Mouse (Mus musculus): ENCODE measurements around the gene Rnf157. TPM values are rescaled to one million over a fixed set of nuclear protein-coding genes. Genes with fewer than 3 reads are reported as not detected.

Gene Rnf157
- polyA plus RNA-seq, 1 experiment from 2014 or later, result 16.8 TPM

DNA sequence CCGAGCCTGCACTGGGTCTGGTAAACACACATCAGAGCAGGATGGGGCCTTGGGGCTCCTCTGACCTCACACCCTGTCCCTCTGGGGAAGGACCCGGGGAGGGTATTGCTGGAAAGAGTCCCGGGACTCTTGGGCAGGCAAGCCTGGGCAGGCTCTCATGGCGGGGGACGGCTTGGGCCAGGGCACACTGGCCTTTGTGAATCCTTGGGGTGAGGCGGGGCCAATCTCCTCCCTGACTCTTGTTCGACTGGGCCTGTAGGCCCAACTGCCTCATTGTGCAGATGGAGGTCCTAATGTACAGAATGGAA lies 82.7 kb downstream of the Rnf157 start:
- H3K27ac ChIP-seq (ENCODE audit: low read depth), result no peak overlapping the region
- peaks cover 25% of the 10 kb centered on the region for H3K27me3 ChIP-seq (ENCODE audit: insufficient read depth, low read length)
- H3K4me1 ChIP-seq (ENCODE audit: insufficient read depth), result peaks cover 6% of the 10 kb centered on the region; the same call in 1 of the 2 replicates
- ATAC-seq (ENCODE audit: insufficient read depth) (no peak), DNase-seq (no peak)
- H3K4me2 ChIP-seq, result no peak overlapping the region
- no peak overlapping the region for H3K9ac ChIP-seq
- no peaks in the 10 kb centered on the region for H3K36me3 ChIP-seq (ENCODE audit: insufficient read depth)
- no peak for TF ChIP-seq CTCF (IDR thresholded peaks at IDR 0.05; ENCODE audit: low read depth)
- 64% methylated on average over 7 of the region's 7 CpGs for WGBS
- H3K9me3 ChIP-seq (ENCODE audit: low read depth, low read length), result no peaks in the 10 kb centered on the region
- H3K4me3 ChIP-seq (ENCODE audit: low read depth, low read length), result no peak overlapping the region

DNA sequence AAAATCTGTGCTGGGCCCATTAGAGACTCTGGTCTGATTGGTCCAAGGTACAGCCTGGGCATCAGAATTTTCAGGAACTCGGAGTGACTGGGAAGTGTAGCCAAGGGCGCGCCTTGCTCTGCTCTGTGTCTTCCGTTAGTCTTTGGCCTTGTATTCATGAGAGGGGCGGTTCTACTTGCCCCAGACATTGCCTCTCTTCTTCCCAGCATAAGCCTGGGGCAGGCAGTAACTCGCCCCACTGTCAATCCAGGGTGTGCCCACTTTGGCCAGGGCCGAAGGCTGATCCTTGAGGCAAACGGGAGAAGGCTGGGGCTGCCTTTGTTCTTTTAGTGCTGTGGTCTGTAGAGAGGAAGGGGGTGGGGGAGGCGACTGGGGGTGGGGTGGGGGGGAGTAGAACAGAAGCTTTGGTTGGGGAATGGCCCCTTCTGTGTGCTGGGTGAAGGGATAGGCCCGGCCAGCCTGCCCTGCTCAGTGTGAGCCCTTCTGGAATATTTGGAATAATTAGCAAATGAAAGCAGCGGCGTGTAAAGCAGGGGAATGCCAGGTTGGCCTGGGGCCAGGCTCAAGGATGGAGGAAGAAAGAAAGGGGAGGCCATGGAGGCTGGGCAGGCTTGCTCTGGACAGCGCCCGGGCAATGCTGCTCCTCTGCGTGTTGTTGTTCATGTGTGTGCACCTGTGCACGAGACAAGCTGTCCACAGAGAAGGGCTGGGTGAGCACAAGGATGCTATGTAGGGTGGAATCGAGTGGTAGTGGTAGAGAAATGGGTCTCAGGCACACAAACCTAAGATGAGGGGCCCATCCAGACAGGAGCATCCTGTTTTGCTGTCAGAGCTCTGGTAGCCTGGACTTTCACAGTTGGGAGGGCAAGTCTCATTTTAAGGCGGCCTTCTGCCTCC lies 83.3 kb downstream of the Rnf157 start:
- Histone ChIP-seq H3K9ac (peak overlapping the region; percentile 34; the same call in 1 of the 2 replicates), H3K4me1 (ENCODE audit: insufficient read depth) (peaks cover 6% of the 10 kb centered on the region; the same call in 1 of the 2 replicates), H3K27me3 (ENCODE audit: insufficient read depth, low read length) (peaks cover 19% of the 10 kb centered on the region), H3K36me3 (ENCODE audit: insufficient read depth) (no peaks in the 10 kb centered on the region), H3K9me3 (ENCODE audit: low read depth, low read length) (no peaks in the 10 kb centered on the region), H3K27ac (ENCODE audit: low read depth) (peak overlapping the region; percentile 30; the same call in 1 of the 2 replicates), H3K4me2 (no peak overlapping the region), H3K4me3 (ENCODE audit: low read depth, low read length) (no peak overlapping the region)
- ATAC-seq (ENCODE audit: insufficient read depth) (no peak), DNase-seq (peak; percentile 54)
- 56% methylated on average over 18 of the region's 18 CpGs for WGBS
- no peak for TF ChIP-seq CTCF (IDR thresholded peaks at IDR 0.05; ENCODE audit: low read depth)

DNA sequence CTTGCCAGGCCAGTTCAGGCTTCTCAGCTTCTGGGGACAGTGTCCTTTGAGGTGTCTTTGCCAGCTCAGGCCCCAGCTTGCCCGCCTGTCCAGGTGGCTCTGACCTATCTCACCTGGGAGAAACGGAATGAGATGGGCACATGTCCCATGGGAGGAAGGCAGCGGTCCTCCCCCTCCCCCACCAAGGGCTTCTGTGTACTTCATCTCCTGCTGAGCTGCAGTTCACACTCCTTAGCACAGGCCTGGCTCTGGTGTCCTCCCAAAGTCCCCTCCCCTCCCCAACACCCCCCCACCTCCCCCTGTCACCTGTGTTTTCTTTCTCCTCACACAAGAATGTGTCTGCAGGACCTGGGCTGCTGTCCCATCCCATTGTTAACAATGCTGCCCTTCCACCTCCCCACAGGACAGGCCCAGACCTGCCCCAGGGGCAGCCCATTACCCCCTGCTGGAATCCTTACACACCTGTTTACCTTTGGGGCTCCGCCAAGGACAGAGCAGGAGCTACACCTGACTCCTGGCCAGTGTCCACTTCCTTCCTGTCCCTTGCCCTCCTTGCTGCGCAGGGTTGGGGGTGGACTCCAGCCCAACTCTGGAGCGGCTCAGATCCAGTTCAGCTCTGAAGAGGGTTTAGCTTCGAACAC lies 85.7 kb downstream of the Rnf157 start:
- no peak overlapping the region for H3K4me3 ChIP-seq (ENCODE audit: low read depth, low read length)
- H3K27ac ChIP-seq (ENCODE audit: low read depth), result no peak overlapping the region
- no peaks in the 10 kb centered on the region for H3K36me3 ChIP-seq (ENCODE audit: insufficient read depth)
- no peak for ATAC-seq (ENCODE audit: insufficient read depth)
- WGBS, result 59% methylated on average over 7 of the region's 7 CpGs
- H3K9me3 ChIP-seq (ENCODE audit: low read depth, low read length), result no peaks in the 10 kb centered on the region
- TF ChIP-seq CTCF (IDR thresholded peaks at IDR 0.05; ENCODE audit: low read depth), result no peak
- no peak overlapping the region for H3K9ac ChIP-seq
- H3K4me1 ChIP-seq (ENCODE audit: insufficient read depth), result no peaks in the 10 kb centered on the region
- no peak for DNase-seq
- H3K27me3 ChIP-seq (ENCODE audit: insufficient read depth, low read length), result no peaks in the 10 kb centered on the region
- no peak overlapping the region for H3K4me2 ChIP-seq

DNA sequence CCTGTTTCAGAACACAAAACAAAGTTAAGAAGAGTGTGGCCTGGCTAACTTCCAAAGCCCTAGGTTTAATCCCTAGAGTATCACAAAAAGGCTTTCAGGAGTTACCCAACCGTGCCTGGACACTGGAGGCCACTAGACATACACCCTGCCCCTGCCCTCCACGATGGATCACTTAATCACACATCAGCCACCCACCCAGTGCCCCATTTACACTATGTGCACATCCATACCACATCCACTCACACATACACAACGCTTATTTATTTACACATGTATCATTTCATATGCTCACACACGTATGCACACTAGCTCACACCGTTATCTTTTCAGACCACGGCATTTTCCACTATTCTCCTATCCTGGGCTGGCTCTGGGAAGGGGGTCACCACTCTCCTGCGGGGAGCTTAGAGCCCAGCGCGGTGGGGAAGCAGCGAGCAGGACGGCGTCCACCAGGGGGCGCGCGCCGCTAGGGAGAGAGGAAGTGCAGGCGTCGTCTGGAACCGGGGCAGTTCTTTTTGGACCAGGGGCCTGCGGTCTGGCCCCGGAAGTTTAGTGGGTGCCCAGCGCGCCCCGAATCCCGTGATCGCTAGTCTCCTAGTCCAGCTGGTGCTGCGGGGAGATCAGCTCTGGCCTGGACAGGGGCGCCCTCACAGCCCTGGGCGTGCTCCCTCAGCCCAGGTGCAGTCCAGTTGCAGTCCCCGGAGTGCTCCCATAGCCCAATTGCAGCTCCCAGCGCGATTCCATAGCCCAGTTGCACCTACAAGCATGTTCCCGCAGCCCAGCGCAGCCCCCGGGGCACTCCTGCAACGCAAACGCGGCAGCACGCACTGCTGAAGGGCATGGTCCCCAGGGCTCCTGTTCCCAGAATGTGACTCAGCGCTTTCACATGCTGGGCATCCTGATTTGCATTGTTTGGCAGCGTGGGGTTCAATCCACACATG lies 93.8 kb downstream of the Rnf157 start:
- ATAC-seq (ENCODE audit: insufficient read depth), result peak; percentile 89
- no peak overlapping the region for H3K27ac ChIP-seq (ENCODE audit: low read depth)
- peak overlapping the region; percentile 41 for H3K4me3 ChIP-seq (ENCODE audit: low read depth, low read length)
- no peaks in the 10 kb centered on the region for H3K36me3 ChIP-seq (ENCODE audit: insufficient read depth)
- peak overlapping the region; percentile 98 for H3K4me2 ChIP-seq
- peak; percentile 92 for DNase-seq
- H3K9me3 ChIP-seq (ENCODE audit: low read depth, low read length), result no peaks in the 10 kb centered on the region
- WGBS, result under 1% methylated on average over 41 of the region's 41 CpGs
- H3K9ac ChIP-seq, result peak overlapping the region; percentile 67
- no peaks in the 10 kb centered on the region for H3K4me1 ChIP-seq (ENCODE audit: insufficient read depth)
- H3K27me3 ChIP-seq (ENCODE audit: insufficient read depth, low read length), result no peaks in the 10 kb centered on the region
- peak; percentile 98 for TF ChIP-seq CTCF (IDR thresholded peaks at IDR 0.05; ENCODE audit: low read depth)

DNA sequence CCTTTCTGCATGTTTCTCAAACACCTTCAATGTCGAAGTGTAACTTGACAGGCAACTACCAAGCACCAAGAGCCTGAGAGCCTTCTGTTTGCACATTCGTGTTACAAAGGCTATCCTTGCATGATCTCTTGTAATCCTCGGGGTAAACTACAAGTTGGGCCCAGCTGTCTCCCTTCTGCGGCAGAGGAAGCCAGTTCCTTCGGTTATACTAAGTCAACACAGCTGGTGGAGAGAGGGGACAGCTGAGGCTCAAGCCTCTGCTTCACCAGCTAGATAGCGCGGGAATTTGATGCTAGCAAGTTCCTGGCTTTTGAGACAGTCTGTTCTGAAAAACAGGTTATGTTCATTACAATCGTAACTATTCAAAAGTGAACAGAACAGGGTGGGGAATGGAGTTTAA lies 100.5 kb downstream of the Rnf157 start:
- Histone ChIP-seq H3K4me2 (no peak overlapping the region), H3K9ac (no peak overlapping the region), H3K9me3 (ENCODE audit: low read depth, low read length) (no peaks in the 10 kb centered on the region), H3K36me3 (ENCODE audit: insufficient read depth) (no peaks in the 10 kb centered on the region), H3K27ac (ENCODE audit: low read depth) (peak overlapping the region; percentile 0; the same call in 1 of the 2 replicates), H3K27me3 (ENCODE audit: insufficient read depth, low read length) (no peaks in the 10 kb centered on the region), H3K4me3 (ENCODE audit: low read depth, low read length) (no peak overlapping the region), H3K4me1 (ENCODE audit: insufficient read depth) (no peaks in the 10 kb centered on the region; the same call in 1 of the 2 replicates)
- no peak for TF ChIP-seq CTCF (IDR thresholded peaks at IDR 0.05; ENCODE audit: low read depth)
- 14% methylated on average over 8 of the region's 8 CpGs for WGBS
- ATAC-seq (ENCODE audit: insufficient read depth), result peak; percentile 63
- DNase-seq, result peak; percentile 78

DNA sequence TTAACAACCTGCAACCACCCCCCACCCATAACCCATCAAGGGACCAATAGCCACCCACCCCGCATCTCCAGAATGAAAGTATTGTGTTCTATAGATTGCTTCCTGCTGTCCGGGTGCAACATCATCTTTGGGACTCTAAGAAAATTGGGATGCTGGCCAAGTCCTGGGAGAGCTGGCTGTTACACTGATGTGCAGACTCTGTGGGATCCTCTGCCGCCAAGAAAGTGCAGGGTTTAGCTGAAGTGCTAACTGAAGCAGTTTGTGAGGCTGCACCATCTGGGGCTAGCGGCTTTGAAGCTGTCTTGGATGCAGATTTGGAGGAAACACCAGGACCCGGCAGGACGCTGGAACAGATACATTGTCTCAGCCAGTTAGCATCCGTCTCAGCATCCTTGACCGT lies 101.7 kb downstream of the Rnf157 start:
- Histone ChIP-seq H3K27me3 (ENCODE audit: insufficient read depth, low read length) (no peaks in the 10 kb centered on the region), H3K4me2 (no peak overlapping the region), H3K27ac (ENCODE audit: low read depth) (peak overlapping the region; percentile 20; the same call in 1 of the 2 replicates), H3K4me1 (ENCODE audit: insufficient read depth) (no peaks in the 10 kb centered on the region; the same call in 1 of the 2 replicates), H3K9me3 (ENCODE audit: low read depth, low read length) (no peaks in the 10 kb centered on the region), H3K36me3 (ENCODE audit: insufficient read depth) (no peaks in the 10 kb centered on the region), H3K9ac (no peak overlapping the region), H3K4me3 (ENCODE audit: low read depth, low read length) (no peak overlapping the region)
- TF ChIP-seq CTCF (IDR thresholded peaks at IDR 0.05; ENCODE audit: low read depth), result no peak
- ATAC-seq (ENCODE audit: insufficient read depth) (peak; percentile 62), DNase-seq (peak; percentile 95)
- WGBS, result 27% methylated on average over 8 of the region's 8 CpGs

All from lung, embryonic 14.5 days (tissue).